Comparison of ENCODE assay signal across 28 mouse cellular contexts in genomic region chr5:66360739-66361138, GRCm38 (mm10).
DNase-seq lines count a peak whose midpoint lies in the region; ATAC-seq and TF ChIP-seq lines count a peak whose summit lies in the region.
"Had no signal": no experiment of that assay in that cellular context is flagged by ENCODE, and none has a peak within 500 bp of the region (broad histone marks: within the 10 kb centered on the region; RNA-seq: fewer than 3 reads in every experiment).

No protein-coding gene starts in this region.

- H3K27ac ChIP-seq in forebrain, embryonic 13.5 days = no peak overlapping the region
- H3K27ac ChIP-seq in forebrain, embryonic 10.5 days = no peak overlapping the region
- 0 out of 2 replicates have a peak overlapping the region, but pooled peaks have one; percentile 53 for H3K27ac ChIP-seq in limb, embryonic 12.5 days
- H3K27ac ChIP-seq in limb, embryonic 10.5 days = no peak overlapping the region
- no peak overlapping the region for H3K27ac ChIP-seq in forebrain, embryonic 16.5 days (ENCODE audit: low read length)
- H3K27ac ChIP-seq in heart, embryonic 12.5 days (ENCODE audit: poor library complexity, severe bottlenecking) = no peak overlapping the region
- H3K27ac ChIP-seq: embryonic facial prominence, embryonic 15.5 days; kidney, embryonic 15.5 days; layer of hippocampus, adult 2 months; limb, embryonic 15.5 days; liver, embryonic 13.5 days; stomach, postnatal 0 days had no signal

- no peak for TF ChIP-seq CTCF in brain, embryonic 14.5 days (IDR thresholded peaks at IDR 0.05; ENCODE audit: borderline replicate concordance, extremely low read depth, insufficient read depth, insufficient read length)

- 0 out of 2 replicates have a peak, but pooled peaks cover 3% of the 10 kb centered on the region for H3K9me3 ChIP-seq in forebrain, embryonic 13.5 days (replicated peaks)
- peaks cover under 1% of the 10 kb centered on the region; the same call in 1 of the 2 replicates for H3K9me3 ChIP-seq in forebrain, embryonic 10.5 days
- peaks cover 3% of the 10 kb centered on the region; the same call in 1 of the 2 replicates for H3K9me3 ChIP-seq in limb, embryonic 12.5 days
- H3K9me3 ChIP-seq in limb, embryonic 10.5 days (replicated peaks) = no peaks in the 10 kb centered on the region
- H3K9me3 ChIP-seq in forebrain, embryonic 16.5 days (ENCODE audit: control insufficient read depth, low read length) = no peaks in the 10 kb centered on the region
- H3K9me3 ChIP-seq in heart, embryonic 12.5 days (replicated peaks) = peaks cover 1% of the 10 kb centered on the region; the same call in 1 of the 2 replicates
- H3K9me3 ChIP-seq: embryonic facial prominence, embryonic 15.5 days; limb, embryonic 15.5 days had no signal

- H3K27me3 ChIP-seq in forebrain, embryonic 13.5 days = no peaks in the 10 kb centered on the region
- H3K27me3 ChIP-seq in forebrain, embryonic 10.5 days (ENCODE audit: poor library complexity, severe bottlenecking) = no peaks in the 10 kb centered on the region
- H3K27me3 ChIP-seq in limb, embryonic 12.5 days = no peaks in the 10 kb centered on the region
- no peaks in the 10 kb centered on the region for H3K27me3 ChIP-seq in limb, embryonic 10.5 days (ENCODE audit: low read depth, poor library complexity, severe bottlenecking)
- peaks cover 2% of the 10 kb centered on the region; the same call in 1 of the 2 replicates for H3K27me3 ChIP-seq in forebrain, embryonic 16.5 days (replicated peaks; ENCODE audit: control insufficient read depth, insufficient read depth, low read length)
- H3K27me3 ChIP-seq in heart, embryonic 12.5 days (replicated peaks) = no peaks in the 10 kb centered on the region
- H3K27me3 ChIP-seq: embryonic facial prominence, embryonic 15.5 days; kidney, embryonic 15.5 days; limb, embryonic 15.5 days; liver, embryonic 13.5 days had no signal

- WGBS in forebrain, embryonic 13.5 days = 67% methylated on average over 9 of the region's 9 CpGs
- 90% methylated on average over 9 of the region's 9 CpGs for WGBS in forebrain, embryonic 10.5 days
- WGBS in limb, embryonic 12.5 days = 82% methylated on average over 9 of the region's 9 CpGs
- 87% methylated on average over 9 of the region's 9 CpGs for WGBS in limb, embryonic 10.5 days
- WGBS in forebrain, embryonic 16.5 days = 34% methylated on average over 9 of the region's 9 CpGs
- WGBS in heart, embryonic 12.5 days = 86% methylated on average over 9 of the region's 9 CpGs

- TF ChIP-seq POLR2A in brain, embryonic 14.5 days (IDR thresholded peaks at IDR 0.05; ENCODE audit: borderline replicate concordance, extremely low read depth, insufficient read depth, insufficient read length, poor library complexity, severe bottlenecking) = no peak

- no peak for DNase-seq in forebrain, embryonic 10.5 days (ENCODE audit: extremely low spot score, low spot score)
- no peak for DNase-seq in limb, embryonic 10.5 days (ENCODE audit: low spot score)
- peak; percentile 76 for DNase-seq in brain, embryonic 14.5 days (ENCODE audit: low read depth)
- DNase-seq in cerebellum, postnatal 4 days (ENCODE audit: low spot score in 2 of 2) = no peak
- DNase-seq: adrenal gland, postnatal 14 days; cerebellum, adult 11-12 months; cerebellum, adult 9-11 months; gastrocnemius, postnatal 25 days; heart, adult 11 months; heart, postnatal 4 days; kidney, adult 18-20 months; kidney, postnatal 36 days; liver, embryonic 13.5 days; lung, adult 18-20 months; lung, postnatal 4 days; right cerebral cortex, postnatal 4 days had no signal

- peaks cover 17% of the 10 kb centered on the region for H3K4me1 ChIP-seq in forebrain, embryonic 13.5 days
- H3K4me1 ChIP-seq in forebrain, embryonic 10.5 days = peaks cover 18% of the 10 kb centered on the region
- peaks cover 30% of the 10 kb centered on the region for H3K4me1 ChIP-seq in limb, embryonic 12.5 days (replicated peaks)
- peaks cover 9% of the 10 kb centered on the region; the same call in 1 of the 2 replicates for H3K4me1 ChIP-seq in limb, embryonic 10.5 days
- peaks cover 15% of the 10 kb centered on the region for H3K4me1 ChIP-seq in forebrain, embryonic 16.5 days (replicated peaks; ENCODE audit: control insufficient read depth, insufficient read depth, low read length)
- H3K4me1 ChIP-seq in heart, embryonic 12.5 days (replicated peaks) = peaks cover 16% of the 10 kb centered on the region

- 0 out of 2 replicates have a peak, but pooled peaks cover under 1% of the 10 kb centered on the region for H3K36me3 ChIP-seq in forebrain, embryonic 13.5 days (ENCODE audit: poor library complexity, severe bottlenecking)
- H3K36me3 ChIP-seq in forebrain, embryonic 10.5 days (replicated peaks) = no peaks in the 10 kb centered on the region
- peaks cover 10% of the 10 kb centered on the region; the same call in 1 of the 2 replicates for H3K36me3 ChIP-seq in limb, embryonic 12.5 days
- peaks cover 9% of the 10 kb centered on the region for H3K36me3 ChIP-seq in limb, embryonic 10.5 days
- no peaks in the 10 kb centered on the region for H3K36me3 ChIP-seq in forebrain, embryonic 16.5 days (ENCODE audit: control insufficient read depth, insufficient read depth)
- H3K36me3 ChIP-seq in heart, embryonic 12.5 days = 0 out of 2 replicates have a peak, but pooled peaks cover 5% of the 10 kb centered on the region
- H3K36me3 ChIP-seq: embryonic facial prominence, embryonic 15.5 days; liver, embryonic 13.5 days had no signal

- H3K9ac ChIP-seq in forebrain, embryonic 13.5 days = no peak overlapping the region
- no peak overlapping the region for H3K9ac ChIP-seq in limb, embryonic 12.5 days (replicated peaks)
- H3K9ac ChIP-seq in forebrain, embryonic 16.5 days (replicated peaks; ENCODE audit: low read depth, low read length) = no peak overlapping the region
- H3K9ac ChIP-seq in heart, embryonic 12.5 days = no peak overlapping the region
- H3K9ac ChIP-seq: embryonic facial prominence, embryonic 15.5 days; kidney, embryonic 15.5 days; limb, embryonic 15.5 days; liver, embryonic 13.5 days had no signal

- peak; percentile 55; the same call in 1 of the 2 replicates for ATAC-seq in forebrain, embryonic 13.5 days
- no peak for ATAC-seq in limb, embryonic 12.5 days (ENCODE audit: insufficient number of reproducible peaks, insufficient read depth, low FRiP score, low TSS enrichment, low read depth)
- ATAC-seq in forebrain, embryonic 16.5 days = peak; percentile 75
- ATAC-seq in heart, embryonic 12.5 days (ENCODE audit: insufficient number of reproducible peaks, low FRiP score) = no peak
- ATAC-seq: lung, postnatal 0 days had no signal

- H3K4me3 ChIP-seq in forebrain, embryonic 13.5 days = no peak overlapping the region
- no peak overlapping the region for H3K4me3 ChIP-seq in forebrain, embryonic 10.5 days
- no peak overlapping the region for H3K4me3 ChIP-seq in limb, embryonic 12.5 days (replicated peaks)
- H3K4me3 ChIP-seq in limb, embryonic 10.5 days = no peak overlapping the region
- H3K4me3 ChIP-seq in forebrain, embryonic 16.5 days (replicated peaks; ENCODE audit: low read length) = no peak overlapping the region
- H3K4me3 ChIP-seq in heart, embryonic 12.5 days = no peak overlapping the region
- H3K4me3 ChIP-seq: embryonic facial prominence, embryonic 15.5 days; kidney, embryonic 15.5 days; layer of hippocampus, adult 2 months; limb, embryonic 15.5 days; liver, embryonic 13.5 days; megakaryocyte, embryonic 14.5 days had no signal

- no peak overlapping the region for H3K4me2 ChIP-seq in forebrain, embryonic 13.5 days
- H3K4me2 ChIP-seq in limb, embryonic 12.5 days = no peak overlapping the region
- H3K4me2 ChIP-seq in forebrain, embryonic 16.5 days (ENCODE audit: low read length) = no peak overlapping the region
- no peak overlapping the region for H3K4me2 ChIP-seq in heart, embryonic 12.5 days
- H3K4me2 ChIP-seq: embryonic facial prominence, embryonic 15.5 days; heart, embryonic 11.5 days; kidney, embryonic 15.5 days; limb, embryonic 15.5 days; liver, embryonic 13.5 days had no signal

Comparison
In these comparisons a context has a peak if more than half of its experiments do, and no peak if none do; other contexts are left out.
1. ATAC-seq: peak in forebrain, embryonic 13.5 days (single experiment) and forebrain, embryonic 16.5 days (single experiment); none in limb, embryonic 12.5 days (single experiment) and heart, embryonic 12.5 days (single experiment).